Mouse (Mus musculus): ENCODE measurements around the gene Mkrn1. TPM values are rescaled to one million over a fixed set of nuclear protein-coding genes. Genes with fewer than 3 reads are reported as not detected.

Gene Mkrn1
- polyA plus RNA-seq, 1 experiment from 2014 or later, result 229 TPM

DNA sequence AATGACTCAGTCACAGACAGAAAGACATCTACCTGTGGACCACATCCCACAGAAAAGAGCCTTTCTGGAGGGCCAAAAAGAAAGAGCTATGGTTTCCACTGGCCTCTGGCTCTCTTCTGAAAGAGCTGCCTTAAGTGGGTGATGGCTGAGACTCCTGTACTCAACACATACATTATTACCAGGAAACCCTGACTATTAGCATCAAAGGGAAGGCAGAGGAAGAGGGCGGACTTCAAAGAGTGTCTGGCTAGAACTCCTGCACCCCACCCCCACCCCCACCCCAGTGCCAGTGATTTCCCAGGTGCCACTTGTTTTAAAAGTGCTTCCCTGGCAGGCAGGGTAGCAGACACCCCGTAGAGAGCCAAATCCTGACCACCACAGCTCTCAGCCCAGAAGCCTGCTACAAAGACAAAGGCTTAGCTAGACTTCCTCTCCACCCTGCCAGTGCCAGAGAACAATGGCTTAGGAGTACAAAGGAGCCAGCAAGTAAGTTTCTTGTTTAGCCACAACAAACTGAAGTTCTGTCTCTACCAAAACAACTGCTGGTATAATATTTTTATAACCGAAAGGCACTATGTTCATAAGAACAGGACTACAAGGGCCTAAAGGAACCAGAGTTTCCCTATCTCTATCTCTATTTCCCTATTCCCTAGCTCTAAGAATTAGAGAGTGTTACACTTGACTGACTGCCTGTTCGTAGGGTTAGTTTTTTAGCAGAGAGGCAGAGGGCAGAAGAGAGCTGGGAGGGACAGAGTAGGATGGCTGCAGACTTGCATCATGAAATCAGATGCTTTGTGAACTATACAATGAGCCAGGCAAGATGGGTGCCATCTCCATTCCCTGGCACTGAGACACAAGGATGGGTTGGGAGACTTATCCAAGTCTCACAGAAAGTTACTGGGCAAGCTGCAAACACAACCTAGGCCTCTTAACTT, 72.1 kb downstream of the Mkrn1 start:
- Histone ChIP-seq H3K4me1 (replicated peaks) (no peaks in the 10 kb centered on the region), H3K27ac (replicated peaks) (no peak overlapping the region), H3K4me3 (replicated peaks) (no peak overlapping the region), H3K27me3 (0 out of 2 replicates have a peak, but pooled peaks cover 6% of the 10 kb centered on the region), H3K9me3 (replicated peaks) (no peaks in the 10 kb centered on the region), H3K9ac (no peak overlapping the region), H3K4me2 (no peak overlapping the region), H3K36me3 (replicated peaks) (peaks cover 28% of the 10 kb centered on the region; the same call in 1 of the 2 replicates)
- ATAC-seq (ENCODE audit: insufficient read depth), result no peak
- WGBS (ENCODE audit: insufficient replicate concordance), result 34% methylated on average over 4 of the region's 4 CpGs

Other genes with a start within 250 kb of the Mkrn1 start
- gene Kdm7a, start 213.7 kb downstream of the Mkrn1 start, polyA plus RNA-seq (2015; fragmentation: Nextera tagmentation; extraction: Ambion mirVana), result 12.1 and 12.5 TPM in 2 replicates
- 9.1 and 9.3 TPM in 2 replicates for gene Slc37a3, start 42.8 kb downstream of the Mkrn1 start, polyA plus RNA-seq (2015; fragmentation: Nextera tagmentation; extraction: Ambion mirVana)
- gene Rab19, start 39.3 kb downstream of the Mkrn1 start, polyA plus RNA-seq (2015; fragmentation: Nextera tagmentation; extraction: Ambion mirVana), result 0.28 and 0.37 TPM in 2 replicates
- 1.5 TPM in 2 replicates for gene Dennd2a, start 137.4 kb upstream of the Mkrn1 start, polyA plus RNA-seq (2015; fragmentation: Nextera tagmentation; extraction: Ambion mirVana)
- gene Adck2, start 153.4 kb upstream of the Mkrn1 start, polyA plus RNA-seq (2015; fragmentation: Nextera tagmentation; extraction: Ambion mirVana), result 9.7 and 10.9 TPM in 2 replicates
- 2.5 and 2.7 TPM in 2 replicates for gene Gm42420, start 165.3 kb upstream of the Mkrn1 start, polyA plus RNA-seq (2015; fragmentation: Nextera tagmentation; extraction: Ambion mirVana)
- 172 and 203 TPM in 2 replicates for gene Ndufb2, start 172.1 kb upstream of the Mkrn1 start, polyA plus RNA-seq (2015; fragmentation: Nextera tagmentation; extraction: Ambion mirVana)

Data from liver, embryonic 15.5 days (tissue).